Mouse (Mus musculus): ENCODE data around the gene Neil3. TPM values are rescaled to one million over a fixed set of nuclear protein-coding genes. Genes with fewer than 3 reads are reported as not detected.

Neil3 gene
- total RNA-seq (2022), result under 1 TPM in 3 of 4 experiments, not detected in 1; 0.18 to 0.96 (median 0.26) TPM

DNA sequence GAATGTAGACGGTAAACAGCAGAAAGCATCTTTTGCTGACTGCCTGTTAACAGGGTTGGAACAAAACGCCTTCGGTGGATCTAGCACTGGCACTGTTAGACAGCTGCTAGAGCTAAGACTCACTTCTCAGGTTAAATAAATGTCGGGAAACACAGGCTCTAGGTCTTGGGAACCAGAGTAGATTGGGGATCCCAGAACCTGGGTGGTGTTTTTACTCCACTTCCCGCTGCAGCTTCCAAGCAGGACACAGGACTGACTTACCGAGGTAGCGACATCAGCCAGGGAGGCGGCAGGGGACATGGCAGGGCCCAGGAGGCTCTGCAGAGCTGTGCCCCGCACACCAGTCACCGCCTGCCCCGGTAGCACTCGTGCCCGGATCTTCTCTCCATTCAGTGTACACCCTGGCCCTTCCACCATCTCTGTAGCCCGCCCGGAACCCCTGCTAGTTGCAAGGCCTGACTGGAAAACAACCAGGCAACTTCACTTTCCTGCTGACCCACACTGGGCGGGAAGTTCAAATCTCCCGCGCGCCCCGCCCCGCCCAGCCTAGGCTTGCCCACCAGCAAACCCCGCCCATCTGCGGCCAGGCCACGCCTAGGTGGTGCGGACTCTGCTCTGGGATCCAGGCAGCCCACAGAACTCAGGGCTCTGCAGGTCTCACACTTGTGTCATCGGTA is at the start of gene Neil3:
Gene Neil3 (minus strand): TSS at position 571 of the 677 bp plus-strand sequence.
- no peak for DNase-seq (ENCODE audit: low spot score in 2 of 2)

DNA sequence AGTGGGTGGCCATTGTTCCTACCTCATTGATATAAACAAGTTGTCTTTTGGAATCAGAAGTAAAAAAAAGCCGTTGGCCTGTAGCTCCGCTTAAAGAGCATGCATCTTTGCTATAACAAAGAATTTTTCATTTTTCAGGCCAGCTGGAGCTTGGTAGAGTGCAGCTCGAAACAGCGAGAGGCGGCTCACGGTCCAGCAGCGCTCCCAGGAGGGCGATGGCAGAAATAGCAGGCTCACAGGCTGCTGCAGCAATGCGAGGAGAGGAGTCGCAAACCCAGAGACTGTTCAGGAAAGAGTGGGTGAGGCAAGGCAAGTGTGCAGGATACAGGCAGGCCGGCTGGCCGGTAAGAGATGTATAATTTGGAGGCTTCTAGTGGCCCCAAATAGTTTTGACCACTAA is 42.0 kb upstream of the Neil3 start:
- DNase-seq (ENCODE audit: low spot score in 2 of 2), result peak; percentile 36 to 71

DNA sequence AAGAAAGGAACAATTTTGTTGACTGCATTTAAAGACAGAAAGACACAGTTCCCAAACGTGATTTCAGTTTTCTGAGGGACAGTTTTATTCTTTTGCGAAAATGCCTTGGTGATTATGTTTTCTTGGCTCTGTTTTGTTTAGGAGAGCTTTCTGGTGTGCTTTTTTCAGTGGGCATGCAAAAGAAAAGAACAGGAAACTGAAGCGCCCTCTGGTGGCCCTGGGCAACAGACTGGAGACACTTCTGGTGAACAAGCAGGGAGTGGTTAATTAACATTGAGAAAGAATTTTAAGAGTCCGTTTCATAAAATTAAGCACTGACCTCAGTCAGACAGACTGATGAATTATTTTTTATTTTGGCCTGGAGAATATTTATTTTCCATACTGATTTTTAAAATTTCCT is 25.1 kb upstream of the Neil3 start:
- DNase-seq (ENCODE audit: low spot score in 2 of 2), result peak in 1 of 2 experiments; percentile 49

DNA sequence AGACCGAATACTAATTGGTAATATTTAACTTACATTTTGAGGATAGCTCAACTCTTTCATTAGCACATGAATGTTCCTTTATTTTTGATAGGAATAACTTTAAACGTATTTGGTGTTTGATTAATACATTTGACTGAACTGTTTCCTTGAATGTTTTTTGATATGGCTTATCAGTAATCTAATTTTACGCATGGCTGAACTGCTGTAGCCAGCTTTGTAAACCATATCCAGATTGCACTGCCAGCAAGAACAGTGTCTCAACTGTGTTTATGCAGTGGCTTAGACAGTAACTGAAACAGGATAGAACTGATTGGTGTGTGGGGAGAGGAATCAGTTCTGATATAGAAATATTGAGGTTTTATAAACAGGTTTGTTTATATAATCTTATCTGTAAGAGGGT is 22.6 kb upstream of the Neil3 start:
- no peak for DNase-seq (ENCODE audit: low spot score in 2 of 2)

DNA sequence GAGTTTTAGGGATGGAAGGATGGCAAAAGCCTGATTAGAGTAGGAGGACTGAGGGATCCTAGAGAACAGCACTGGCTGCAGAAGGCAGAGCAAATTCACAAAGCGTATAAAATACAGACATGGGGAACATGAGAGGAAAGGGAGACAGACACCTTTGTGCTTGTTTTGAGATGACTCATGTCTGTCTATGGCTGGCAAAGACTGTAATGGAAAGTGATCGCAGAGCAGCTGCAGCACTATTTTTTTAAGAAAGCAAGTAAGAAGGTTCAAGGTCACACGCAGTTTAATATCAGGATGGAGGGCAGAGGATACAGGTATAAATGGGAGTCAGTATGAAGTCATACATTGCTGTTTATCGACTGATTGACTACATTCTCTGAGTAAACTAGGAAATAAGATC is 8.2 kb downstream of the Neil3 start:
- no peak for DNase-seq (ENCODE audit: low spot score in 2 of 2)

DNA sequence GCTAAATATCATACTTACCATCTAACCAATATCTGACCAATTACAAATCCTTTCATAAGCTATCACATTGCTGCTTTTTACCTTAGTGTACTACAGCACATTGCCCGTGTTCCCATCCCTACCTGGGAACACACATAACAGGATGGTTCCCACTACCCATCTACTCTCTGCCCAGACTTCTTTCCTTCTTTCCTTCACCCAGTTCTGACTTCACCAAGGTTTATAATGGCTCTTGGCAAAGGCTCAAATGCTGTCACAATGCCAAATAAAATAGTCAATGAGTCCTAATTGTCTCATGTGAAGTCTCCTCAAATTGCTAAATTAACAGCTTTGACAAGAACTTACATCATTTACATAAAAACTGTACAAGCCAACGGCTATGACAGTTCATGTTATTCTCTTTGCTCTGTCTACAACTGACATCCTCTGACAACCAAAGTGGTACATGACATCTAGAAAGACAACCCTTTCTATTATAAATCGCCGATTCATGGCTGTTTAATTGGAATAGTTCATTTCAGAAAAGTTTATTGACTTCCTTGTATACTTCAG is 9.9 kb downstream of the Neil3 start:
- no peak for DNase-seq (ENCODE audit: low spot score in 2 of 2)

DNA sequence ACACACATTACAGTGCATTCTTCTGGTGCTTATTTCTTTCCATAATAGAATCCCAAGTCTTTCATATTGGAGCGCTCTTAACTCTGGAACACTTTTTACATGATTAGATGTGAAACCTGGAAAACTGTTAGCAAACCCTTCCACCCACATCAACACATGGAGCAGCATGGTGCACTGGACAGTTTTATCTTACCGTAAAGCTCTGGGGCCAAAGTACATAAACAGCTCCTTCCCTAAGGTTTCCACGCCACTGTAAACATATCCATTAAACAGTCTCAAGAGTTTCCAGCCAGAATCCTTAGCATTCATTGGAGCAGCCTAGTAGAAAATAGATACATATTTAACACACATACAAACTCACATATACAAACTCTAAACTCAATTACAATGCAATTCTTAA is 15.4 kb downstream of the Neil3 start:
- DNase-seq (ENCODE audit: low spot score in 2 of 2), result no peak

DNA sequence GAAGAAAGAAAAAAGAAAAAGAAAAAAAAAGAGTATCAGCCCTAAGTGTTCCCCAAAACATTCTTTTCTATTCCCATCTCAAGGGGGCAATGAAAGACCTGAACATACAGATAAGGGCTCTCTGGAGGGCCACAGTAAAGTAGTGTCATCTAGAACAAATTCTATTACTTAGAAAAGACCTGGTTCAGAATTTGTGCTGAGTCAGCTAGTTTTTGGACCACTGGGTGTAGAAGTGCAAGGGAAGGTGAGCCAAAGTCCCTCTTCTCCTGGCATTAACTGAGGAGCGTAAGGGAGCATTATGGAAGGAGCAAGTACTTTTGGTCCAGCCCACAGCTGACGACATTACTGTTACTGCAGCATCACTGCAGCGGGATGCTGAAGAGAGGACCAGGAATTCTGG is 19.7 kb downstream of the Neil3 start:
- DNase-seq (ENCODE audit: low spot score in 2 of 2), result no peak

DNA sequence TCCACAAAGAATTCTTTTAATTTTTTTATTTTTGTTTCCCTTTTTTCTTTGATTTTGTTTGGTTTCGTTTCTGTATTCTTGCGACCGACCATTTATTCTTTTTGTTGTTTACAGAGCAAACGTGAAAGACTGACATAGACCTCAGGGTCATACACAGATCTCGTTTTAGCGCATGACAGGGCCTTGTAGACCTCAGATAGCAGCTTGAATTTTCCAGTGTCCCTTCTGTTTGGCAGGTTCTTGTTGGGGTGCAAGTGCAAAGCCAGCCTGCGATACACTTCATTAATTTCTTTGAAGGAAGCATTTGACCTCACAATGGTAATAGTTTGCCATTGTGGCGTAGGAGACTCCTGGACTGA is 24.6 kb downstream of the Neil3 start:
- DNase-seq (ENCODE audit: low spot score in 2 of 2), result no peak

DNA sequence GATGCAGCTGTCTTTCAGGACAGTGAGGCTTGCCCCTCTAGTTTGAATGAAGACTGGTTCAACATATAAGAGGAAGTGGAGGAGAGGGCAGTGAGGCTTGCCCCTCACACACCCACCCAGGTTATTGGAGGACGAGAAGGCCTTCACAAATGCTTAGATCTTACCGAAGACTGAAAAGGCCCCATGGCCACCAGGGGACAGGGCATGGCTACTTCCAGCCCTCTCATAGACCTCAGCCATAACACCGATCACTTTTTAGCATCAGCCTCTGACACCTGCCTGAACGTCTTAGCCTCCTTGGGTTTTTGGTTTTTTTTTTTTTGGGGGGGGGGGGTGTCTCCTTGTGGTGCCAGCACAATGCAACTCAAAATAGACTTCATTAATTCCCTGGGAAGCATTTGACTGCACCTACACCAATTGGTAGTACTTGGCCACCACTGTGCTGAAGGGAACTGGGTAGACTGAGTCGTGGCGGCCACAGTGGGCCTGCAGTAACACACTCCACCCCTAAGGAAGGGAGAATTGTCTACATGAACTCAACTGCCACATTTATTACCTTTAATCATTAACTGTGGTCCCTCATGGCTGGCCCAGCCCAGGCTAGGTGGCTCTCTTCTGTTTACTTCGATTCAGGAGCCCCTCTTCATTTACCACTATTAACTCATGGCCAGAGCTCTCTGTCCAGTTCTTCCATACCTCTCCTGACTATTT is 25.1 kb downstream of the Neil3 start:
- no peak for DNase-seq (ENCODE audit: low spot score in 2 of 2)

DNA sequence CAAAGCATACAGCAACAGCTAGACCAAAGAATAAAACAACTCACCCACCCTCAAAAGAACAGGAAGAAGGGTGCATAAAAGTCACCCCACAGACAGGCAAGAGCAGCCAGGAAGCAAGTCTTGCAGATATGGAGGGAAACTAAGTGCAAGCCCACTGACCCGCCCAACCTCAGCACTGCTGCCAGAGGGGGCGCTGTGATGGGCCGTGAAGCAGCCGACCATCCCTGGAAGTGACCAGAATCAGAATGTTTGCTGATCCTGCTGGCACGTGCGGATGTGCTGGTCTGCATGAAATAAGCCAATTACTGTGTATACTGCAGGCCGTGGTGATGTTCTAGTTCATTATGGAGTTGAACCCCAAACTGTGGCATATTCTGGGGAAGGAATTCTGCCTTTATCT is 26.6 kb downstream of the Neil3 start:
- no peak for DNase-seq (ENCODE audit: low spot score in 2 of 2)

DNA sequence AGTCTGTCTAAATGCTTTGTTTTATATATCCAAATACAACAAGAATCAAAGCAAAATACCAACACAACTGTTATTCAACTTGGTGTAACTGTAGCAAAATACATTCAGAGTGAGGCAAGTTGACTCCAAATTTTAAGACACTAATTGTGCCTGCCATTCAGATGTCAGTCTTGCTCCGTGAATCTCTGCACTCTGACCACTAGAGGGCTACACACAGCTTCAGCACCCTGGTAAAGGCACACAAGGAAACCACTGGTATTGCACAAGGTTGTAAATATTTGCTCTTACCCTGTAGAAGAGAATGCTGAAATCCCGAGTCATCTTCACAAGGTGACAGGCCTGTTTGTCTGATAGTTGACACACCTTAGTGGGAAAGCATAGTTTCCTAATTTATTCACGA is 31.8 kb downstream of the Neil3 start:
- DNase-seq (ENCODE audit: low spot score in 2 of 2), result no peak

DNA sequence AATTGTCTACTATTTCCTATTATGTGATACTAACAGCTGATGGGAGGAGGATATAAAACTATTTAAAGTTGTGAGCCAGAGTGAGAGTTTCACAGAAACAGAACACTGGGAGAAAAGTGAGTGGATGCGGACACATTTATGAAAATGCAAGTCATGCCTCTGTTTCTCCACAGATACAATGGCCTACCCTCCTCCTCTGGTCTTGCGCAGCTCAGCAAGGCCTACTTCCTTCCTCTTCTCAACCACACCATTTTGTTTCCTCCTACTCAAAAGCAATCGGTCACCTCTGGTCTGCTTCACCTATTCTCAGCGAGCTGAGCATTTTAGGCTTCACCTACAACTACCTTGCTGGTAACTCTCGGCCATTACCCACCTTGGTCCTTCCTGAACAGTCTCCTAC is 34.0 kb downstream of the Neil3 start:
- no peak for DNase-seq (ENCODE audit: low spot score in 2 of 2)

DNA sequence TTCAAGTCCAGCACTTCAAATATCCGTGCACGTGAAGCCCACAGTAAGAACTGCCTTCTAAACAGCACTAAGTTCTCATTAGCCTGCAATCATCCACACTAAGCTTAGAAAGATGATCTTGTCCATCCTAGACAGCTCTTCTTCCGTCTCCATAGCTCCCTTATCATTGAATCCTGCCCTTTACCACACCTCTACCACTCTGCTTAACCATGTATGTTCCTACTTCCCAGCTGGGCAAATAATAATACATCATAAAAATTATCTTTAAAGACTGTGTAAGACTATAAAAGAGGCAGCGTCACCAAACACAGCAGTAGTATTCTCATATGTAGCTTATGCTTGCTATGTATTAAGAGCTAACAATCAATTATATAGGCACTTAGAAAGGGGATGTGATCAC is 35.2 kb downstream of the Neil3 start:
- no peak for DNase-seq (ENCODE audit: low spot score in 2 of 2)

DNA sequence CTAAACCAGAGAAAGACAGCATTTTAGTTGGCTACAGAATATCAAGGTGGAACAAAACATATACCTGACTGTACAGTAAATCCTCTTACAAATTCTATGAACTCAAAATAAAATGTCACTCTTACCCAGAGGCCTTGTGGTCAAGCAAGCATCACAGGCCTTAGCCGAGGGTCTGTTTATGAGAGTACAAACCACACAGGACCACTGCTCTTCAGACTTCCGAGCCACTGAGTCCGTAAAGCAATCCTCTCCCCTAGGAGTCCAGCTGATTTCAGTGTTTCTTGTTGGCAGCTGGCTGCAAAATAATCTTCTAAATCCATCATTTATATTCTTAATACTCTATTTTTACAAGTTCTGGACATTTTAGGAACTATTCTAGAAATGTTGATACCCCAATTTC is 38.0 kb downstream of the Neil3 start:
- no peak for DNase-seq (ENCODE audit: low spot score in 2 of 2)

DNA sequence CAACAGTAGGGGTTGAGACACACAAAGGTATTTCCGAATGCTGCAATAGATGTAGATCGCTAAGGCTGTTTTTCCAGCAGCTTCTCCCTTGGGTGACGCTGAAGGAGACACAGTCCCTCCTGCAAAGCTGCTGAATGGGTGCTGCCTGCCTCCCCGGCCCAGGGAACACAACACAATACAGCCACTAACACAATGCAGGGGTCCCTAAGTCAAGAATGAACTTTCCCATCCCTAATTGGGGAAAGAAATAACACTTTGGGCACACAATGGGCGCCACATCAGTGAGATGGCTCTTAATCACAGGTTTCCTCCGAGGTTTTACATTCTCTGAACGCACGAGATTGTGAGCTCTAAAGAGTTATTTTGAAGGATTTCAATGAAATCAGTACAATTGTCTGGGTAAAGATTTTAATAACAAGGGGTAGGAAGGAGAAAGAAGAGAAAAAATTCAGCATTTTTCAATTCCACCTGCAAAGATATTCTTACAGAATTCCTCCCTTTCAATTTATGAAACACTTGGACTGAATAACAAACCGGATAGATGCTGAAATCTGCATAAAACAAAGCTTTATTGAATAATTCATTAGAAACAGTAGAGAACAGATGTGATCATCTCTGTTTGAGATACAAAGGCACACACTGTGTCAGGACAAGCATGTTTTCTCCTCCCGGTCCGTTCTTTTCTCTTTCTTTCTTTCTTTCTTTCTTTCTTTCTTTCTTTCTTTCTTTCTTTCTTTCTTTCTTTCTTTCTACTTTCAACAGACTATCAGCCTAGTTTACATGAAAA is 38.6 kb downstream of the Neil3 start:
- DNase-seq (ENCODE audit: low spot score in 2 of 2), result no peak

DNA sequence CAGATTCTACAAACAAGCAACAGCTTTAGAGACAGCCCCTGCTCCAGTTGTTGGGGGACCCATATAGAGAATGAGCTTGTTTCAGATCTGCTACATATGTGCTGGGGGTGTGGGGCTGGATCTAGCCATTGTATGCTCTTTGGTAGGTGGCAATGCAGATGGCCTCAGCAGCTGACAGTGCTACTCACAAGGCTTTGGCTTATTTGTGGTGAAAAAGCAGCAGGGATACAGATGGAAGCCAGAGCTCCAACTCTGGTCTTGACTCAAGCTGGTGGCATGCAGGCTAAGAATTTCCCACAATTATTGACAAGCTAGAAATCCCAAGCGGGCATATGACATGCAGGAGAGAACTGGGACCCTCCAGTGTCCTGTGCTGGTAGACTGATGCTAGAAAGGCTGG is 40.8 kb downstream of the Neil3 start:
- DNase-seq (ENCODE audit: low spot score in 2 of 2), result peak; percentile 65 to 76

DNA sequence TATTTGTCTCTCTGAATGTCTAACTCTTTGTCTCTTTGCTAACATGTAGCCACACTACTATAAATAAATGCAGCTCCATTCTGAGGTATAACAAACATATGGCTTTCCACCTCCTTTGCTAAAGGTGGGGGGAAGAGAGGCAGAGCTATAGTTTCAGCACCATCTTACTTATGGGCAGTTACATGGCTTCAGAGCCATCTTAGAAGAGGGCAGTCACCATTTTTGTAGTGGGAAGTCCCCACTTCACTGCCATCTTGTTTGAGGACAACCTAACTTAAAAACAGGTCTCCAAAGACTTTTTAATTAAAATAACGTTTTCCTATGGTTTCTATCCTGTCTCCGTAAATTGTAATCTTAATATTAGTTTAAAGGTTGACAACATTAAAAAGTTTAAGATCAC is 47.1 kb downstream of the Neil3 start:
- no peak for DNase-seq (ENCODE audit: low spot score in 2 of 2)

DNA sequence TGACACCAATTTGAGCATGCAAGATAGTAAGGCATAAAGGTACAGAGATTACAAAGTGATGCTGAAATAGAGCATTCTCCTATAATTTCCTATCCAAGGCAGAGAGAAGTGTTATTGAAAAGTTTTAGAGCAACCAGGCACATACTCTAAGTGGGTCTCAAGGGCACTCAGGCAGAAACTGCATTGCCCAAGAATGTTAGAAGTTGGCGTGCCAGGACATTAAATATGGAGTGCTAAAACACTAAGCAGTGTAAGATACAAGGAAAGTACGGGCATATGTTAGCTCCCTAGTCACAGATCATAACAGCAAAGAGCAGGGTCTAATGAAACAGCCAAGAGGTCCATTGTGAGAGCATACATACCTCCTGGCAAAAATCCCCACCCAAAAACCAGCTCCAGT is 65.3 kb downstream of the Neil3 start:
- DNase-seq (ENCODE audit: low spot score in 2 of 2), result no peak

DNA sequence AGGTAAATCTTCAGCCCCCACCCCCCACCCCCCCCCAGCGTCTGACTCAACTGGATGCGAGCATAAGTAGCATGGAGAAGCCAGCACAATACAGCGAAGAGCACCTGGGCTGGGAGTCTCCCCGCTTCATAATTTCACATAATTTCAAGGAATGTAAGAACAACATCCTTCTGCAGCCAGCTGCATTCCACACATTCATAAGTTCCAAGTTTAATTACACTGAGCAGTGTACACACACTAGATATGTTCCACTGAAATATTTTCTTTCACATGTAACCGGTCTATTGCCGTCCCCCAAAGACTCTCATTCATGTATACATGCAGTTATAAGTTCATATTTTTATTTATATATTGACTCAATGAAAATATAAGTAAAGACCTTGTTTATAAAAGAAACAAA is 72.6 kb downstream of the Neil3 start:
- DNase-seq (ENCODE audit: low spot score in 2 of 2), result no peak

DNA sequence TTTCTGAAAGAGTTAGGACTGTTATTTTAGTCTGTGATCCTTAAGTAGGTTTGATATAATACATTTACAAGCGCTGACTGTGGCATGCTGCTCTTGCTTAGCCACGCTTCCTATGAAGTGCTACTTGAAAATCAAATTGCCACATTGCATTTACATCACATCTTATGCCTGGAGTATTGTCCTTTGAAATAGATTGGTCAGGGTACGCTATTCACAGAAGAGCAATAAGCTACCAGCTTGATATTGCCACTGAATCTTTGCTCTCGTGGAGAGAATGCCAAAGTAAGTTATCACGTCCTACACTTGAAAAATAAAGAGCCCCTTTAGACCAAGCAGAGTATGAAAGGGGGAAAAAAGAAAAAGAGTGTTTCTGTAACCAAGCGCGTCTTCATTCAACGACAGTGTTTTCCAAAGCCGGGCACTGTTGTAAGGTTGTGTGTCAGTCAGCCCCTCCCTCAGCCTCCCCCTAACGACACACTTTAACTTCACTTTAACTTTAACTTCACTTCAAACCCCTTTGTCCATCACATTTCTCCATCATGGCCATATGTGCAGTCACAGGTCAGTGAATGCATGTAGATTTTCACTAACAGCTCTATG is 76.3 kb downstream of the Neil3 start:
- no peak for DNase-seq (ENCODE audit: low spot score in 2 of 2)

DNA sequence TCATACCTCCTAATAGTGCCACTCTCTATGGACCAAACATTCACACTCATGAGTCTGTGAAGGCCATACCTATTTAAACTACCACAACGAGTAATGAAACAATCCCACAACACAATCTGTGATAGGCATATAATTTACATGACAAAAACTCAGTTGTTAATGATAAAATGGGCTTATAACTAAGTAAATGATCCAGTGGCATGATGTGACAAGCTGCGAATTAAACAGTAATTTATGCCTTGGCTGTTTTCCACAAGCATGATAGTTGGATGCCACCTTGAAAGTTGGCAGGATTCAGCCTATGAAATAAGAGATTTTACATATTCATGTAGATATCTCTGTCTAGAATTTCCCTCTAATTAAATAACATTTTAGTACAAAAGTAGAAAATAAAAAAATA is 99.3 kb downstream of the Neil3 start:
- DNase-seq (ENCODE audit: low spot score in 2 of 2), result no peak

Data from layer of hippocampus, adult 8-10 months (tissue).